Mouse (Mus musculus) myocyte (in vitro differentiated cells): ENCODE results near the gene Ube2g1. TPM values are rescaled to one million over a fixed set of nuclear protein-coding genes. Genes with fewer than 3 reads are reported as not detected.
"Not testable (repeated sequence)": the region's sequence is repeated elsewhere in the genome, so short reads cannot be mapped to it uniquely, and the experiment has no call there.

Experiments
- H3K27me3 ChIP-seq: one replicate; pipeline ENCODE4 v1.6.1; 2011; ENCODE audit not compliant: control insufficient read depth, insufficient read depth, insufficient read length
- H3K36me3 ChIP-seq: one replicate; pipeline ENCODE4 v1.6.1; 2011; ENCODE audit not compliant: control insufficient read depth, insufficient read depth
- H3K4me2 ChIP-seq: one replicate; pipeline ENCODE4 v1.6.1; 2011; ENCODE audit warnings: low read depth, control low read depth
- H3K4me3 ChIP-seq: one replicate; pipeline ENCODE4 v1.5.1; 2011; ENCODE audit warnings: mild to moderate bottlenecking, control low read depth, moderate library complexity
- H3K79me2 ChIP-seq: one replicate; pipeline ENCODE4 v1.6.1; 2011; ENCODE audit not compliant: control insufficient read depth, insufficient read depth
- H3ac ChIP-seq: one replicate; pipeline ENCODE4 v1.6.1; 2011; ENCODE audit not compliant: control insufficient read depth, insufficient read length
- CEBPB ChIP-seq: IDR thresholded peaks from 2 replicates; pipeline ENCODE4 v1.6.1; 2011; ENCODE audit warnings: mild to moderate bottlenecking, moderate library complexity; ENCODE audit not compliant: poor library complexity, insufficient read depth, severe bottlenecking
- E2F4 ChIP-seq: IDR thresholded peaks from one replicate; pipeline ENCODE4 v1.6.1; 2011; ENCODE audit warnings: mild to moderate bottlenecking, control low read depth, moderate library complexity; ENCODE audit not compliant: insufficient read depth
- MAX ChIP-seq: IDR thresholded peaks from one replicate; pipeline ENCODE4 v1.6.1; 2011; ENCODE audit warnings: low read depth, mild to moderate bottlenecking, control low read depth
- MYOD1 ChIP-seq, 3 experiments: IDR thresholded peaks; one replicate each; pipeline ENCODE4 v1.6.1; 2011; ENCODE audit warnings: control low read depth in 2 of 3, low read depth in 2 of 3, mild to moderate bottlenecking in 2 of 3, moderate library complexity in 1 of 3; ENCODE audit not compliant: insufficient read length in 2 of 3, control insufficient read depth in 1 of 3
- MYOG ChIP-seq, 3 experiments: IDR thresholded peaks; one replicate each; pipeline ENCODE4 v1.6.1; 2011; ENCODE audit warnings: control low read depth in 2 of 3, low read depth in 2 of 3, mild to moderate bottlenecking in 2 of 3; ENCODE audit not compliant: insufficient read length in 2 of 3, control insufficient read depth in 1 of 3, insufficient read depth in 1 of 3
- POLR2A ChIP-seq: IDR thresholded peaks from one replicate; pipeline ENCODE4 v1.6.1; 2011; ENCODE audit warnings: low read depth, mild to moderate bottlenecking, control low read depth, moderate library complexity; ENCODE audit not compliant: insufficient read length
- POLR2AphosphoS2 ChIP-seq: IDR thresholded peaks from one replicate; pipeline ENCODE4 v1.6.1; 2011; ENCODE audit warnings: low read depth, control low read depth; ENCODE audit not compliant: insufficient read length
- REST ChIP-seq: IDR thresholded peaks from one replicate; pipeline ENCODE4 v1.6.1; 2011; ENCODE audit warnings: mild to moderate bottlenecking, control low read depth, moderate library complexity; ENCODE audit not compliant: insufficient read depth, insufficient read length
- SRF ChIP-seq: IDR thresholded peaks from one replicate; pipeline ENCODE4 v1.6.1; 2011; ENCODE audit warnings: low read depth; ENCODE audit not compliant: control insufficient read depth, insufficient read length
- TCF12 ChIP-seq: IDR thresholded peaks from one replicate; pipeline ENCODE4 v1.6.1; 2011; ENCODE audit warnings: mild to moderate bottlenecking, control low read depth; ENCODE audit not compliant: poor library complexity, insufficient read depth, severe bottlenecking
- TCF3 ChIP-seq: IDR thresholded peaks from one replicate; pipeline ENCODE4 v1.6.1; 2011; ENCODE audit warnings: low read depth, control low read depth; ENCODE audit not compliant: insufficient read length
- USF1 ChIP-seq: IDR thresholded peaks from one replicate; pipeline ENCODE4 v1.6.1; 2011; ENCODE audit warnings: low read depth, mild to moderate bottlenecking, control low read depth, moderate library complexity
- polyA plus RNA-seq: library from polyadenylated mRNA; unstranded; fragments of >200 nt; fragmentation: generic; extraction: Trizol; gene quantifications from one replicate; pipeline ENCODE4 v1.2.1, GENCODE M21; 2012; ENCODE audit warnings: missing spikeins

Gene Ube2g1
- polyA plus RNA-seq, 1 experiment = 13.2 TPM

GRCm38 (mm10) chr11:72597780-72598179 lies 9.3 kb upstream of the Ube2g1 start:
- Histone ChIP-seq H3ac (no peak overlapping the region), H3K27me3 (no peaks in the 10 kb centered on the region), H3K79me2 (no peaks in the 10 kb centered on the region), H3K36me3 (no peaks in the 10 kb centered on the region), H3K4me3 (no peak overlapping the region), H3K4me2 (no peak overlapping the region)
- TF ChIP-seq SRF (no peak), POLR2AphosphoS2 (no peak), TCF12 (no peak), TCF3 (no peak), POLR2A (no peak), USF1 (no peak), MAX (no peak), MYOG (IDR thresholded peaks at IDR 0.05; ENCODE audit: control insufficient read depth in 1 of 3, insufficient read depth in 1 of 3, insufficient read length in 2 of 3, low read depth in 2 of 3) (no peak), E2F4 (no peak), REST (no peak)

DNA sequence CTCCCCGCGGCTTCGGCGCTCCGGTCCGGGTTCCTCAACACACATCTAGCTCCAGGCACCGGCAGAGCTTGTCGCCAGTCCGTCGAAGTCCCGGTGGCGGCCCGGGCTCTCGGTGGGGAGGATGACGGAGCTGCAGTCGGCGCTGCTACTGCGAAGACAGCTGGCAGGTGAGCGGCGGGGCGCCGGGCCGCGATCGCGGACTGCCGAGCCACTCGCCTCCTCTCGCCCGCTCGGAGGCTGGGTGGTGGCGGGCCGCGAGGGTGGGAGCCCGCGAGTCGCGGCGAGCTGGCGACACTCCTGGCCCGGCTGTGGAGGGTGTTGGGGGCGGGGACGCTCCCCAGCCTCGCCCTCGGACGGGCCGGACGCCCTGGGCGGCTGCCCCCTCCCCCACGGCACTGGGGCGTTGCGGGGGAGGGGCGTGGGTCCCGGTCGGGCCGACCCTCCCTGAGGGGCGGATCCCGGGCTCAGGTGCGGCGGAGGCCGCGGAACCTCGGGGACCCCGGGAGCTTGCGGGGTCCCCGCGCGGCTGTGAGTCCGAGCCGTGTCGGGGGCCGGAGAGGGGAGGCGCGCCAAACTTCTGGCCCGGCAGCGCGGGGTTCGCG lies 487 bp downstream of the Ube2g1 start:
- H3K79me2 ChIP-seq = peaks cover 43% of the 10 kb centered on the region
- H3K27me3 ChIP-seq = no peaks in the 10 kb centered on the region

GRCm38 (mm10) chr11:72608071-72608679 lies 1.1 kb downstream of the Ube2g1 start:
- H3ac ChIP-seq = peak overlapping the region; percentile 93
- no peaks in the 10 kb centered on the region for H3K27me3 ChIP-seq
- H3K4me3 ChIP-seq = peak overlapping the region; percentile 42
- peaks cover 49% of the 10 kb centered on the region for H3K79me2 ChIP-seq
- peak overlapping the region; percentile 80 for H3K4me2 ChIP-seq
- TF ChIP-seq MAX (peak; percentile 85), POLR2A (peak; percentile 63), POLR2AphosphoS2 (peak; percentile 81), TCF3 (no peak), USF1 (peak; percentile 85), E2F4 (no peak)
- H3K36me3 ChIP-seq = no peaks in the 10 kb centered on the region

More for the DNA sequence above, 487 bp downstream of the Ube2g1 start:
- Histone ChIP-seq H3ac (peak overlapping the region; percentile 93), H3K4me2 (no peak overlapping the region), H3K36me3 (no peaks in the 10 kb centered on the region), H3K4me3 (peak overlapping the region; percentile 42)
- TF ChIP-seq MYOG (IDR thresholded peaks at IDR 0.05; ENCODE audit: control insufficient read depth in 1 of 3, insufficient read depth in 1 of 3, insufficient read length in 2 of 3, low read depth in 2 of 3) = peak in 1 of 3 experiments; percentile 52
- TF ChIP-seq POLR2A = peak; percentile 67
- peak in 1 of 3 experiments; percentile 42 for TF ChIP-seq MYOD1 (IDR thresholded peaks at IDR 0.05; ENCODE audit: control insufficient read depth in 1 of 3, insufficient read length in 2 of 3, low read depth in 2 of 3)
- TF ChIP-seq CEBPB = no peak
- TF ChIP-seq POLR2AphosphoS2 = peak; percentile 67

GRCm38 (mm10) chr11:72609242-72609641 lies 2.2 kb downstream of the Ube2g1 start:
- Histone ChIP-seq H3K27me3 (no peaks in the 10 kb centered on the region), H3ac (no peak overlapping the region), H3K4me2 (peak overlapping the region; percentile 80), H3K36me3 (no peaks in the 10 kb centered on the region), H3K79me2 (peaks cover 60% of the 10 kb centered on the region), H3K4me3 (peak overlapping the region; percentile 42)
- TF ChIP-seq MAX (no peak), TCF3 (no peak), CEBPB (no peak), MYOG (IDR thresholded peaks at IDR 0.05; ENCODE audit: control insufficient read depth in 1 of 3, insufficient read depth in 1 of 3, insufficient read length in 2 of 3, low read depth in 2 of 3) (no peak), MYOD1 (IDR thresholded peaks at IDR 0.05; ENCODE audit: control insufficient read depth in 1 of 3, insufficient read length in 2 of 3, low read depth in 2 of 3) (no peak)

- H3K36me3 ChIP-seq, H3ac ChIP-seq, H3K27me3 ChIP-seq, H3K4me2 ChIP-seq, H3K4me3 ChIP-seq: not testable (repeated sequence)
- H3K79me2 ChIP-seq = peaks cover 100% of the 10 kb centered on the region
Measured at GRCm38 (mm10) chr11:72614336-72614735, 7.3 kb downstream of the Ube2g1 start.

DNA sequence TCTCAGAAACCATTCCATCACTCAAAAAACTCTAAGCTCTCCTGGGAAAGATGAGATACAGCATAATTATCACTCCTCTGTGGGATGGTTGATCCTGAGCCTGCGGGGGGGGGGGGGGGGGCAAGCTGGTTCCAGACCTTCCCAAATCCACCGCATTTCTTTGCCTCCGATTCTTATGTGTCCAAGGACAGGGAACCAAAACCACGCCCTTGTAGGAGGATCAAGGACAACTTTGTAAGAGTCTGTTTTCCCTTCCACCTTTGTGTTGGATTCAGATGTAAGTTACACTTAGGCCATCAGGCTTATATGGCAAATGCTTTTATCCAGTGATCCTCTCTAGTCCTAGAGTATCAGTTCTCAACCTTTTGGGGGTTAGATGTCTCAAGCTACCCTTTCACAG lies 8.8 kb downstream of the Ube2g1 start:
- Histone ChIP-seq H3K4me2 (no peak overlapping the region), H3K36me3 (no peaks in the 10 kb centered on the region), H3K4me3 (no peak overlapping the region), H3ac (no peak overlapping the region), H3K79me2 (peaks cover 100% of the 10 kb centered on the region), H3K27me3 (no peaks in the 10 kb centered on the region)
- TF ChIP-seq CEBPB = no peak
- TF ChIP-seq SRF = no peak
